Mouse (Mus musculus): Measurements from ENCODE around the gene E2f1.
A peak's percentile ranks its signal among the peaks of the same experiment; 100 is the strongest.

GRCm38 (mm10) chr2:154539720-154540119 is 30.0 kb downstream of the E2f1 start:
- TF ChIP-seq CTCF (IDR thresholded peaks at IDR 0.05; ENCODE audit: low read depth) = peak; percentile 72
- TF ChIP-seq EP300 (IDR thresholded peaks at IDR 0.05; ENCODE audit: low read depth) = no peak

Data from liver, postnatal 0 days (tissue).